Mouse (Mus musculus): ENCODE results near the gene Galntl6. TPM values are rescaled to one million over a fixed set of nuclear protein-coding genes. Genes with fewer than 3 reads are reported as not detected.

Gene Galntl6
- not detected in 2 replicates for polyA plus RNA-seq (2012; ENCODE audit: insufficient read depth, insufficient read length, missing spikeins)

DNA sequence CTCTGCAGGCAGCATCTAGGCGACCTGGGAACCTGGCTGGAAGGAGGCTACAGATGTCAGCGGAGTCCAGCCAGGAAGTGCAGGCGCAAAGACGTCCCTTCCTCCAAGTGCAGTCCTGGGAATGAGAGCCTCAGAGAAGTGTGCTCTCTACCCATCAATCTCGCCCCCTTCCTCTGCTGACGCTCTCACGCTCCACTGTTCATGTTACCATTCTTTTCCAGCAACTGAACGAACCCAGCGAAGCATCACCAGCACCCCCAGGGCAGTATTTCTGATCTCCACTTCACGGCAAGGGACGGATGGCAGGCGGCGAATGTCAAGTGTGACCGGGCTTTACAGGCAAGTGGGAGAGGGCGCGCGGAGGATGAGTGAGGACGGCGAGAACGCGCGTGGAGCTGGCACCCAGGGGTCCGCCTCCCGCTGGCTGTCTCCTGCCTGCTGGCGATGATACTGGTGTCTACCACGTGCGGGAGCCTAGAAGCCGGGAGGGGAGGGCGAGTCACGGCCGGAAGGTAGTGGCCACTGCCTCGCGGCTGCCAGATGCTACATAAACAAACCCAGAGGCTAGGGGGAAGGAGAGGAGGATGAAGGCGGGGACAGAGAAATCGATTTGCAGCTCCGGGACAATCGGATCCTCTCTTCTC is at the start of gene Galntl6:
Galntl6 (minus strand) TSS at position 445 of the 644 bp plus-strand sequence.
- Histone ChIP-seq H3K27ac (replicated peaks; ENCODE audit: low read depth, low read length) (no peak within 1 kb of the TSS), H3K4me1 (ENCODE audit: control insufficient read depth, insufficient read depth, insufficient read length, low read length) (no peaks in the 10 kb centered on the region), H3K4me3 (ENCODE audit: insufficient read depth, low read depth, low read length) (no peak within 1 kb of the TSS)

GRCm38 (mm10) chr8:58957195-58957739 is 44.8 kb upstream of the Galntl6 start:
- Histone ChIP-seq H3K4me3 (ENCODE audit: insufficient read depth, low read depth, low read length) (no peak overlapping the region), H3K27ac (replicated peaks; ENCODE audit: low read depth, low read length) (no peak overlapping the region), H3K4me1 (ENCODE audit: control insufficient read depth, insufficient read depth, insufficient read length, low read length) (no peaks in the 10 kb centered on the region)

- H3K4me1 ChIP-seq (ENCODE audit: control insufficient read depth, insufficient read depth, insufficient read length, low read length): no peaks in the 10 kb centered on the region
- H3K27ac ChIP-seq (replicated peaks; ENCODE audit: low read depth, low read length): no peak overlapping the region
- H3K4me3 ChIP-seq (ENCODE audit: insufficient read depth, low read depth, low read length): no peak overlapping the region
These were observed 31.3 kb upstream of the Galntl6 start for GRCm38 (mm10) chr8:58943773-58944172.

GRCm38 (mm10) chr8:58931066-58931465 is 18.6 kb upstream of the Galntl6 start:
- no peak overlapping the region for H3K27ac ChIP-seq (replicated peaks; ENCODE audit: low read depth, low read length)
- H3K4me1 ChIP-seq (ENCODE audit: control insufficient read depth, insufficient read depth, insufficient read length, low read length): no peaks in the 10 kb centered on the region
- H3K4me3 ChIP-seq (ENCODE audit: insufficient read depth, low read depth, low read length): no peak overlapping the region

GRCm38 (mm10) chr8:58915142-58915541 is 2.7 kb upstream of the Galntl6 start:
- no peak overlapping the region for H3K4me3 ChIP-seq (ENCODE audit: insufficient read depth, low read depth, low read length)
- no peak overlapping the region for H3K27ac ChIP-seq (replicated peaks; ENCODE audit: low read depth, low read length)
- H3K4me1 ChIP-seq (ENCODE audit: control insufficient read depth, insufficient read depth, insufficient read length, low read length): no peaks in the 10 kb centered on the region

DNA sequence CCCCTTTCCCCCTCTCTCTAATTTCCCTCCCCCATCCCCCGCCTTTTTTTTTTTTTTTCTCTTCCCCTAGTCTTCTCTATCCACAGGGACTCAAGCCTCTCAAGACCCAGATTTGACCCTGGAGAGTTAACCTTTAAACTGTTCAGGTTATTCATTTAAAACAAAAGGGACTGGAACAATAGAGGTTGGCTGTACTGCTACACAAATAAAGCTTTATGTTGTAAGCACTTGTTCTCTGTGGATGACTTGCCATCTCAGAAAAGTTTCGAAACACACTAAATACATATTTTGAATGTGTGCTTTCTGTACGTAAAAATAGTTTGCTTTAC is 1.2 kb upstream of the Galntl6 start:
- Histone ChIP-seq H3K4me3 (ENCODE audit: insufficient read depth, low read depth, low read length) (no peak overlapping the region), H3K4me1 (ENCODE audit: control insufficient read depth, insufficient read depth, insufficient read length, low read length) (no peaks in the 10 kb centered on the region)

DNA sequence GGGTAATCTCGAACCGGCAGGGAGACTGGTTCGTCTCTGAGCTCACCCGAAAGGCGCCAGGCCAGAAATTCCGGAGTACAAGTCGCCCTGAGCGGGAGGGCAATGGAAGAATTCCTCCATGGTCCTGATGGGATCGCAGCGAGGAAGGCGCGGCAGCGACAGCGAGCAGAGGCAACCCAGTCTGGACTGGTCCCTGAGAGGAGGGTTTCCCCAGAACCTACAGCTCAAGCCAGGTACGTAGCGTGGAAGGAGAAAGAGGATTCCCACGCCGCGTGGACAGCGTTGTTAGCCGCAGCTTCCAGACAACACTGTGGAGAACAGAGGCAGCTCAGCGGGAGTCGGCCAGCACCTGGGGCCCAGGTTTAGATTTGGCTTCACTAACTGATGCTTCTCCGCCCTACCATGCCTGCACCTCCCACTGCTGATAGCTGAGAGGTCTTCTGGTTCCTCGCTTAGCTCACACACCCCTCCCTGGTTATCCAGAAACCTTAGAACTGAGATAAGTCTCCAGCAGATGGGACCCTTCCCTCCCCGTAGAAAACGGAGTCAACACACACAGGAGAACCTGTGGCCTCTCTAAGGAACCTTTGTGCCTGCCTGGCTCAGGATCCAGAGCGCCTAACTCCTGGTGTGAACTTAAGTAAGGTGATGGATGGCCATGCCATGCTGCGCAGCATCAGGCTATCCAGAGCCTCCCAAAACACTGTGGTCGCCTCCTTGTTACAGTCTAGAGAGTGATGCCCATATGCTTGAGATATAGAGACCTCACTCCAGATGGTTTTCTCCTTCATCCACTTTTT is 600 bp upstream of the Galntl6 start:
- H3K4me3 ChIP-seq (ENCODE audit: insufficient read depth, low read depth, low read length): no peak overlapping the region
- no peak overlapping the region for H3K27ac ChIP-seq (replicated peaks; ENCODE audit: low read depth, low read length)
- no peaks in the 10 kb centered on the region for H3K4me1 ChIP-seq (ENCODE audit: control insufficient read depth, insufficient read depth, insufficient read length, low read length)

More for the DNA sequence above, 1.2 kb upstream of the Galntl6 start:
- no peak overlapping the region for H3K27ac ChIP-seq (replicated peaks; ENCODE audit: low read depth, low read length)

DNA sequence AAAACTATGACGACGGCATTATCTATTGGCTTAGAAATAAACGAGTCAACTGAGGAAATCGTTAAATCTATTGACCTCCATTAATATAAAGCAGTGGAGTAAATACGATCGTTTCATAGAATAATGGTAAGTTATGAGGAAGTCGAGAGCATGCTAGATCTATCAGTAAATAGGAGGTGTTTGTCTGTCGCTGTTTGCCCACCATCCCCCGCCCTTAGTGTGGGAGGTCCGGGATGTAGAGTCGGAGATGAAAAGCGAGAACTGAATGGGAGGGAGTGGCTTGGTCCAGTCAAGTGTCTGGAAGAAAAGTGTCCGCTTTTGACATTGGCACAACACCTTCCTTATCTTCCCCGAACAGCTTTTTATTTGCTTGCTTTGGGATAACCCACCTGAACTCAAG is 763 bp downstream of the Galntl6 start, which contains the start of gene BC030500:
BC030500 (plus strand) TSS at position 79 of the 400 bp plus-strand sequence.
- Histone ChIP-seq H3K4me3 (ENCODE audit: insufficient read depth, low read depth, low read length) (no peak within 1 kb of the TSS), H3K4me1 (ENCODE audit: control insufficient read depth, insufficient read depth, insufficient read length, low read length) (no peaks in the 10 kb centered on the region)

GRCm38 (mm10) chr8:58904465-58904864 is 8.0 kb downstream of the Galntl6 start:
- no peaks in the 10 kb centered on the region for H3K4me1 ChIP-seq (ENCODE audit: control insufficient read depth, insufficient read depth, insufficient read length, low read length)
- H3K4me3 ChIP-seq (ENCODE audit: insufficient read depth, low read depth, low read length): no peak overlapping the region
- no peak overlapping the region for H3K27ac ChIP-seq (replicated peaks; ENCODE audit: low read depth, low read length)

More for the DNA sequence above, 763 bp downstream of the Galntl6 start, which contains the start of gene BC030500:
- no peak within 1 kb of the TSS for H3K27ac ChIP-seq (replicated peaks; ENCODE audit: low read depth, low read length)

DNA sequence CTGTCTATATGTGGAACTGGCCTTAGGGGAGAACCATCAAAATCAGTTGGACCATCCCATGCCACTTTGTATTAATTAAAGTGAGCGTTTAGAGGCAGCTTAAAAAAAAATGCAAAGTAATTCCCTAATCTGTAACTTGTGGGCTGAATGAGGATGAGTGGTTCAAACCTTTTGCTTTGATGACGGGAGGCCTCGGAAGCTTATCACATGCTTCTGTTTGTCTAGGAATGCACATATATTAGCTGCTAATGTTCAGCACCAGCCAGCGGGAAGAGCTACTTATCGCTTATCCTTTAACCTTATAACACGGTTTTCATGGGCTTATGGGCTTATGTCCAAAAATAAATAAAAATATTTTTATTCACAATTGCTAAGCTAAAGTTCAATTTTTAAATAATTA is 16.5 kb downstream of the Galntl6 start:
- H3K4me3 ChIP-seq (ENCODE audit: insufficient read depth, low read depth, low read length): no peak overlapping the region
- no peaks in the 10 kb centered on the region for H3K4me1 ChIP-seq (ENCODE audit: control insufficient read depth, insufficient read depth, insufficient read length, low read length)
- no peak overlapping the region for H3K27ac ChIP-seq (replicated peaks; ENCODE audit: low read depth, low read length)

GRCm38 (mm10) chr8:58890591-58890990 is 21.8 kb downstream of the Galntl6 start:
- H3K4me3 ChIP-seq (ENCODE audit: insufficient read depth, low read depth, low read length): no peak overlapping the region
- no peaks in the 10 kb centered on the region for H3K4me1 ChIP-seq (ENCODE audit: control insufficient read depth, insufficient read depth, insufficient read length, low read length)
- no peak overlapping the region for H3K27ac ChIP-seq (replicated peaks; ENCODE audit: low read depth, low read length)

DNA sequence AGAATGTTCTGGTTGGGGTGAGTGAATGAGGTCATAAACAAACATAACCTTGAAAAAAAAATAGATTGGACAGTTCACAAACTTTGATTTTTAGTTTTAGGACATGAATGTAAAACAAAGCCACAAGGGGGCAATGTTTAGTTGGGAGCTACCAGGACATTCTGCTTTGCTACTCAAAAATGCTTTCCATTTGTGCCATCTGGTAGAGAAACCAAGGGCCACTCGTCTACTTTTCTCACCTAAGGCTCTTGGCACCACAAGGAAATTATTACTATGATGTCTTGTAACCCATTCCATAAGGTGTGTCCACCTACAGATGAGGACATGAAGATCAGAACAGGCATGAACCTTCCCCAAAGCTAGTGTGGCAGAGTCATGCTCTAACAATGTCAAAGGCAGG is 26.0 kb downstream of the Galntl6 start:
- H3K4me1 ChIP-seq (ENCODE audit: control insufficient read depth, insufficient read depth, insufficient read length, low read length): no peaks in the 10 kb centered on the region
- H3K4me3 ChIP-seq (ENCODE audit: insufficient read depth, low read depth, low read length): no peak overlapping the region
- no peak overlapping the region for H3K27ac ChIP-seq (replicated peaks; ENCODE audit: low read depth, low read length)

- no peak overlapping the region for H3K27ac ChIP-seq (replicated peaks; ENCODE audit: low read depth, low read length)
- no peaks in the 10 kb centered on the region for H3K4me1 ChIP-seq (ENCODE audit: control insufficient read depth, insufficient read depth, insufficient read length, low read length)
- H3K4me3 ChIP-seq (ENCODE audit: insufficient read depth, low read depth, low read length): no peak overlapping the region
These were observed 88.1 kb downstream of the Galntl6 start for GRCm38 (mm10) chr8:58824347-58824746.

GRCm38 (mm10) chr8:58805190-58805589 is 107.2 kb downstream of the Galntl6 start:
- H3K4me3 ChIP-seq (ENCODE audit: insufficient read depth, low read depth, low read length): no peak overlapping the region

DNA sequence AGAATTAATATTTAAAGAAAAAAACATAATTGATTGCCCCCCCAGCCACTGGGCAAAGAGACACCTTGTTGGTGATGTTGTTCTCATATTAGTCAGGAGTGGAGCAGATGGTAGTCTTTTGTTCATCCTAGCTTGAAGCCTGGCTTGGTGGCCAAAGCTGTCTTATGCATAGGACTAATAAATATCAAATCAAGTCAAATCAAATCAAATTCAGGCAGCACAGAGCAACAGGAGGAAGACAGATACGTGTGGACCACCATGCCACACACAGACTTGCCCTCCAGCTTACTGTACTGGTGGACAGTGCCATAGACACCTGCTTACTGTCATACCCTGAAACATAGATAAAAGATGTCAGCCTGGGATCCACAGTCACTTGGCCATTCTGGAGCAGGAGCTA is 110.6 kb downstream of the Galntl6 start:
- no peaks in the 10 kb centered on the region for H3K4me1 ChIP-seq (ENCODE audit: control insufficient read depth, insufficient read depth, insufficient read length, low read length)
- H3K4me3 ChIP-seq (ENCODE audit: insufficient read depth, low read depth, low read length): no peak overlapping the region
- no peak overlapping the region for H3K27ac ChIP-seq (replicated peaks; ENCODE audit: low read depth, low read length)

More at GRCm38 (mm10) chr8:58805190-58805589, 107.2 kb downstream of the Galntl6 start:
- no peaks in the 10 kb centered on the region for H3K4me1 ChIP-seq (ENCODE audit: control insufficient read depth, insufficient read depth, insufficient read length, low read length)
- H3K27ac ChIP-seq (replicated peaks; ENCODE audit: low read depth, low read length): no peak overlapping the region

Data from brown adipose tissue, adult 24 weeks (tissue).